Mouse (Mus musculus) heart, embryonic 13.5 days (tissue): ENCODE data around the gene Amy2a3. TPM values are rescaled to one million over a fixed set of nuclear protein-coding genes. Genes with fewer than 3 reads are reported as not detected.
"Not testable (repeated sequence)": the region's sequence is repeated elsewhere in the genome, so short reads cannot be mapped to it uniquely, and the experiment has no call there.

Experiments
- ATAC-seq: fragments of 200-750 bp; cut with Nextera tagmentation; 2 replicates; pipeline ENCODE4 v1.8.0; 2017; ENCODE audit warnings: moderate TSS enrichment; ENCODE audit not compliant: insufficient number of reproducible peaks, low FRiP score, low TSS enrichment; ENCODE audit errors: extremely low read depth
- H3K27ac ChIP-seq: fragments of 300-500 bp; sonication (generic); replicated peaks from 2 replicates; pipeline ENCODE4 v1.5.1; 2015; ENCODE audit warnings: moderate library complexity, mild to moderate bottlenecking, inconsistent platforms
- H3K27me3 ChIP-seq: fragments of 300-500 bp; sonication (generic); replicated peaks from 2 replicates; pipeline ENCODE4 v1.6.1; 2015; ENCODE audit warnings: mild to moderate bottlenecking, inconsistent platforms
- H3K36me3 ChIP-seq: fragments of 300-500 bp; sonication (generic); 2 replicates; pipeline ENCODE4 v1.6.1; 2015; ENCODE audit warnings: mild to moderate bottlenecking, inconsistent platforms
- H3K4me1 ChIP-seq: fragments of 300-500 bp; sonication (generic); 2 replicates; pipeline ENCODE4 v1.6.1; 2015; ENCODE audit warnings: inconsistent platforms
- H3K4me2 ChIP-seq: fragments of 300-500 bp; sonication (generic); 2 replicates; pipeline ENCODE4 v1.6.1; 2015; ENCODE audit warnings: inconsistent platforms, mild to moderate bottlenecking, moderate library complexity
- H3K4me3 ChIP-seq: fragments of 300-500 bp; sonication (generic); 2 replicates; pipeline ENCODE4 v1.5.1; 2015; ENCODE audit warnings: moderate library complexity, mild to moderate bottlenecking, inconsistent platforms
- H3K9ac ChIP-seq: fragments of 300-500 bp; sonication (generic); 2 replicates; pipeline ENCODE4 v1.6.1; 2015; ENCODE audit warnings: inconsistent platforms, mild to moderate bottlenecking, moderate library complexity
- H3K9me3 ChIP-seq: fragments of 300-500 bp; sonication (generic); 2 replicates; pipeline ENCODE4 v1.6.1; 2016; ENCODE audit warnings: inconsistent platforms
- WGBS: fragments of 180-500 bp; shearing (Covaris S2); methylation state at CpG from one replicate; pipeline ENCODE4 v1.1.7; 2015; ENCODE audit warnings: mixed read lengths; 5-methylcytosine and 5-hydroxymethylcytosine counted together
- polyA plus RNA-seq: library from polyadenylated mRNA; unstranded; fragments of >200 nt; fragmentation: Nextera tagmentation; extraction: Ambion mirVana; gene quantifications from 2 replicates; pipeline ENCODE4 v1.2.1, GENCODE M21; 2015

The Amy2a3 gene
- polyA plus RNA-seq, result not detected in 2 replicates

GRCm38 (mm10) chr3:113323952-113324351 lies at the start of gene Amy2a3:
Amy2a3 (minus strand) TSS chr3:113324052.
- not testable (repeated sequence) for H3K36me3 ChIP-seq, H3K4me2 ChIP-seq, H3K27ac ChIP-seq, H3K4me3 ChIP-seq, H3K4me1 ChIP-seq, H3K9ac ChIP-seq, H3K27me3 ChIP-seq, H3K9me3 ChIP-seq, ATAC-seq
- no CpG with 5 or more reads among the region's 4 CpGs for WGBS

- not testable (repeated sequence) for H3K27me3 ChIP-seq, ATAC-seq, H3K4me3 ChIP-seq, H3K9me3 ChIP-seq, H3K4me1 ChIP-seq, H3K9ac ChIP-seq, H3K27ac ChIP-seq, H3K4me2 ChIP-seq, H3K36me3 ChIP-seq
- no CpG with 5 or more reads among the region's 4 CpGs for WGBS
Observed at GRCm38 (mm10) chr3:113356558-113356957, 32.7 kb upstream of the Amy2a3 start, which contains the start of gene Amy2a2. Amy2a2 (minus strand) TSS chr3:113356658.

- not testable (repeated sequence) for H3K9ac ChIP-seq, H3K4me3 ChIP-seq, H3K9me3 ChIP-seq, H3K27me3 ChIP-seq, H3K4me2 ChIP-seq, H3K4me1 ChIP-seq, ATAC-seq, H3K27ac ChIP-seq, H3K36me3 ChIP-seq
Observed at GRCm38 (mm10) chr3:113345484-113345883, 21.6 kb upstream of the Amy2a3 start.

- not testable (repeated sequence) for ATAC-seq, H3K4me1 ChIP-seq, H3K4me3 ChIP-seq, H3K36me3 ChIP-seq, H3K9ac ChIP-seq, H3K4me2 ChIP-seq, H3K27ac ChIP-seq, H3K9me3 ChIP-seq, H3K27me3 ChIP-seq
- no CpG with 5 or more reads among the region's 3 CpGs for WGBS
Observed at GRCm38 (mm10) chr3:113312937-113313336, 10.9 kb downstream of the Amy2a3 start.

GRCm38 (mm10) chr3:113291349-113291748 lies 32.5 kb downstream of the Amy2a3 start, which contains the start of gene Amy2a4:
Amy2a4 (minus strand) TSS chr3:113291449.
- WGBS, result no CpG with 5 or more reads among the region's 4 CpGs
- not testable (repeated sequence) for H3K27ac ChIP-seq, ATAC-seq, H3K36me3 ChIP-seq, H3K4me2 ChIP-seq, H3K9me3 ChIP-seq, H3K27me3 ChIP-seq, H3K9ac ChIP-seq, H3K4me3 ChIP-seq, H3K4me1 ChIP-seq

- H3K4me1 ChIP-seq, H3K4me2 ChIP-seq, ATAC-seq, H3K27ac ChIP-seq, H3K27me3 ChIP-seq, H3K9me3 ChIP-seq, H3K4me3 ChIP-seq, H3K9ac ChIP-seq, H3K36me3 ChIP-seq: not testable (repeated sequence)
Observed at GRCm38 (mm10) chr3:113280285-113280684, 43.6 kb downstream of the Amy2a3 start.

- H3K4me3 ChIP-seq, H3K27me3 ChIP-seq, ATAC-seq, H3K4me1 ChIP-seq, H3K9ac ChIP-seq, H3K9me3 ChIP-seq, H3K4me2 ChIP-seq, H3K27ac ChIP-seq, H3K36me3 ChIP-seq: not testable (repeated sequence)
Observed at GRCm38 (mm10) chr3:113279586-113279985, 44.3 kb downstream of the Amy2a3 start.

Other genes starting within 250 kb of the Amy2a3 start
- 0.06 TPM in 1 of 2 replicates, not detected in the other for gene Amy2a5, start 65.2 kb downstream of the Amy2a3 start, polyA plus RNA-seq
- not detected in 2 replicates for gene Amy2a4, start 32.6 kb downstream of the Amy2a3 start, polyA plus RNA-seq
- gene Amy2a2, start 32.6 kb upstream of the Amy2a3 start, polyA plus RNA-seq, result not detected in 2 replicates
- gene Amy2a1, start 208.4 kb upstream of the Amy2a3 start, polyA plus RNA-seq, result 0.25 TPM in 1 of 2 replicates, not detected in the other